Mouse (Mus musculus): ENCODE measurements around the gene Ccdc63. TPM values are rescaled to one million over a fixed set of nuclear protein-coding genes. Genes with fewer than 3 reads are reported as not detected.

Gene Ccdc63
- total RNA-seq, 1 experiment from 2014 or later, result 0.20 TPM

DNA sequence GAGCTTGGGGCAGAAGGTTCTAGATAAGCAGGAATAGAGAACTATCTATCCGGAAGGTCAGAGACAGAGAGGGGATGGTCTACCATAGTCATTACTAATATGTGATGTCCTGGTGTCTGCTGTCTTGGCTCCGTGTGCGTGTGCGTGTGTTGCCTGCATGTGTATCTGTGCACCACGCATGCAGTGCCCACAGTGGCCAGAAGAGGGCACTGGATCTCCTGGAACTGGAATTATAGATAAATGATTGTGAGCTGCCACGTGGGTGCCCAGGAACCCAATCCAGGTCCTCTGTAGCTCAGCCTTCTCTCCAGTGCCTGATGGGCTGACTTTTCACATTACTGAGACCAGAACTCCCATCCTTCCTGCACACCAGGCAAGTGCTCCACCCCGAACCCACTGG lies 60.8 kb downstream of the Ccdc63 start:
- ATAC-seq (replicated peaks in 1 of 2; ENCODE audit: insufficient read depth in 1 of 2, low FRiP score in 2 of 2, low TSS enrichment in 1 of 2, low read depth in 1 of 2, poor library complexity in 2 of 2, severe bottlenecking in 2 of 2), result no peak

DNA sequence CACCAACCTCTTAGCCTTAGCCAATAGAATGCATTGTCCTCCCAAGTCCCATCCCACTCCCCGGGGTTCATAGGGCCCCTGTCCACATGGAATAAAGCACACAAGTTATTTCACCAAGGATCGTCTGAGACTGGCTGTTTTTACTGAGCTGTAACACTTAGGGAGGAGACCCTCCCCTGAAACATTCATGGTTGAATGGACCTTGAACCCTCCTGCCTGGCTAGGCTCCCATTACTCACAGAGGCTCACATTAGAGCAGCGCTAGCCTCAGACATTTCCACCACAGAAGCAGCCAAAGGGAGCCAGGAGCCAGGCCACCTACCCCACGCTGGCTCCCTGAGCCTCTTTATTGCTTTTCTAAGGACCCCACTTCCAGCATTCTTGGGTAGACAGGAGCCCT lies 63.4 kb downstream of the Ccdc63 start:
- ATAC-seq (replicated peaks in 1 of 2; ENCODE audit: insufficient read depth in 1 of 2, low FRiP score in 2 of 2, low TSS enrichment in 1 of 2, low read depth in 1 of 2, poor library complexity in 2 of 2, severe bottlenecking in 2 of 2), result no peak

DNA sequence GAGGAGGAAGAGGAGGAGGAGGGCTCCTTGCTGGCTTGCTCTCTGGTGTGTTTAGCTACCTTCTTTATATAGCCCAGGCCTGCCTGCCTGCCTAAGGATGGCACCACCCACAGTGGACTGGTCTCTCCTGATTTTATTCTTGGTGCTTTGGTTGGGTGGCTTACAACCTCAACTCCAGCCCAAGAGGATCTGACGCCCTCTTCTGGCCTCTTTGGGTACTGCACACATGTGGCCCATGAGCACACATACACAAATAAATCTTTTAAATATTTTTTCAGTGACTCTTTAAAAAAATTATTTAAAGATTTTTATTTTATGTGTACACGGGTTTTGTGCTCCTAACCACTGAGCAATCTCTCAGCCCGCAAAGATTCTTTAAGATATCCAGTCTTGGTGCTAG lies 64.9 kb downstream of the Ccdc63 start:
- ATAC-seq (replicated peaks in 1 of 2; ENCODE audit: insufficient read depth in 1 of 2, low FRiP score in 2 of 2, low TSS enrichment in 1 of 2, low read depth in 1 of 2, poor library complexity in 2 of 2, severe bottlenecking in 2 of 2), result no peak

DNA sequence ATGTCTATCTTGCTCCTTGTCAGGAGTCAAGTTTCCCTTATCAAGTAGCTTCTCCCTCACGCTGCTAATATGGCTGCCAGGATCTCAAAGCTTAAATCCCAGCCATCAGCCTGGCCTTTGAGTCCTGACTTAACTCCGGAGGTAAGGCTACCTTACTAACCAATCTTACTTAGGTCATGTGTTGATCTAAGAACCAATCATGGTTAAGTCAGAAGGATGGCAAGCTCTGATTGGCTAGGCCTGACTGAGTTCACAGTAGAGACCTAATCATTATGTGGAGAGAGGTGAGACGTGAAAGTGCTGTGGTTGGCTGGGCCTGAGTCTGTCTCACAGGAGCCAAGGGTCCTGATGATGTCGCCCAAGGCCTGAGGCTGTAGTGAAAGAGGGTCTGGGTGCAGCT lies 68.6 kb downstream of the Ccdc63 start:
- no peak for ATAC-seq (replicated peaks in 1 of 2; ENCODE audit: insufficient read depth in 1 of 2, low FRiP score in 2 of 2, low TSS enrichment in 1 of 2, low read depth in 1 of 2, poor library complexity in 2 of 2, severe bottlenecking in 2 of 2)

DNA sequence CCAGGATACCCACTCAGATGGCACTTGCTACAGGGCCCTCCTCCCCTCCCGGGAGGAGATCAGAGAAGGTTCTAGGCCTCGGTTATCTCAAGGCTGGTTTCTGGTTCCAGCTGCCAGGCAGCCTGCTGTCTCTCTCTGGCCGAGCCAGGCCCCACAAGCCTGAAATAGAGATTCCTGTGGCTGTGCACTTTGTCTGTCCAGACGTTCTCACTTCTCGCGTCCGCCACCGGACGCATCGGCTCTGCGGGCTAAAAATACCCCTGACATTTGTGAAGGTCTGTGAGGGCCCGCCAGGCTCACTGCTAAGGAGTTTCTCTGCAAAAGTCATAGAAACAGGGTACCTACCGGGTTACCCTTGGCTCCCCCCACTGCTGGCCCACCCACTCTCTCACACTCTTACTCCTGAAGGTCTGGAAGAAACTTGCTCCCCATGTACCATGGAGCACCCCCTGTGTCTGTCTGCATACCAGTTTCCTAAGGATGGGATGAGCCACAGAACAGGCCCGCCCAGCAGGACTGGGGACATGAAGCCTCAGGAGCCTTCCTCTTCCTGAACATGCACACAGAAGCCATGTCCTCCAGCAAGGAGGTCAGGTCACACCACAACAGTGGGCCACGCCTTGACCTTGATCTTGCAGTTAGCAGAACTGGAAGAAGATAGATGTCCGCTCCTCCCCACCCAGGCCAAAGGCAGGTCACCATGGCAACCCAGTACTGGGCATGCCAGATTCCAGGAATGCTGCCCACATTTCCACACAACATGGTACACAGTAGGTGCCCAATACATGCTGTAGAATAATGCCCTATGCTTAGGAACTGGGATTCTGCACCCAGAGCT lies 69.4 kb downstream of the Ccdc63 start:
- no peak for ATAC-seq (replicated peaks in 1 of 2; ENCODE audit: insufficient read depth in 1 of 2, low FRiP score in 2 of 2, low TSS enrichment in 1 of 2, low read depth in 1 of 2, poor library complexity in 2 of 2, severe bottlenecking in 2 of 2)

DNA sequence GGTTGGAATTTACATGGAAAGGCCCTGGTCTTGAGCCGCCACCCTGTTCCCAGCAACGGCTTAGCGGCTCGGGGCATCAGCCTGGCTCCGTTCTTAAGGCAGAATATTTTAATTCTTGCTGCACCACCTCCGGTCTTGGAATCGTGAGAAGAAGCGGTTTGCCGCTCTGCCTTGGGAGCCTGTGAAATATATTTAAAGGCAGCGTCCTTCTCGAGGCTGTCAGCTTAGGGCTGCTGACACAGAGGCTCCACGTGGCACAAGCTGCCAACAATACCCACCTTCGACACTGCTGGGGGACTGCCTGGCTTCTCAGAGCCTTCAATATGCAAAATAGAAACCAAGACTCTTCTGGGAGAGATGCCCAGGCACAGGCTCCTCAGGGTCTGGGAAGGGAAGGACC lies 72.1 kb downstream of the Ccdc63 start:
- no peak for ATAC-seq (replicated peaks in 1 of 2; ENCODE audit: insufficient read depth in 1 of 2, low FRiP score in 2 of 2, low TSS enrichment in 1 of 2, low read depth in 1 of 2, poor library complexity in 2 of 2, severe bottlenecking in 2 of 2)

DNA sequence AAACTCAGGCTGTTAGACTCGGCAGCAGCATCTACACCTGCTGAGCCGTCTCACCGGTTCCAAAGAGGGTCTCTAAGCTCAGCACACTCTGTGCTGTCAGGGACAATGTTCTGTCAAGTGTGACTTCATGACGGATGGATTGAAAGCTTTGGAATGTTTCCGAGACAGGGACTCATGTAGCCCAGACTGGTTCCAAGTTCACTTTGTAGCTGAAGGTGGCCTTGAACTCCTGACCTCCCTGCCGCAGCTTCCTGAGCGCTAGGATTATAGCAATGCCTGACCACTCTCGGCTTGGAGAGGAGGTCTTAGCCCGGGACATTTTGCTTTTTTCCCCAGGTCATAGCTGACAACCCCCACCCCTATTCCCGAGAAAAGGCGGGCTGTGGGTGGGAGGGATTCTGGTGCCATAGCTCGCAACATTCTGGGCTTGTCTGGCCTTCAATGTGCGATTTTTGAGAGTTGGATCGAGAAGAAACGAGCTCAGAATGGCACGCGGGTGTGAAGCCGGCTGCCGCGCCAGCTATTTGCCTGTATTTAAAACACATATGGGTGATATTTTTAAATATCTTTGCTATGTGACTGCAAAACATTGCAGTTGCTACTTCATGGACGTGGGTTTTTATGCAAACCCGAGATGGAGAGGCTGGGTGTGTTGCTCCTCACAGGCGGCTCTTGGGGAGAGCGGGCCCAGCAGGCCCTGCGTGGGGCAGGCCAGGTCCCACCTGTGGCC lies 77.3 kb downstream of the Ccdc63 start:
- ATAC-seq (replicated peaks in 1 of 2; ENCODE audit: insufficient read depth in 1 of 2, low FRiP score in 2 of 2, low TSS enrichment in 1 of 2, low read depth in 1 of 2, poor library complexity in 2 of 2, severe bottlenecking in 2 of 2), result no peak

DNA sequence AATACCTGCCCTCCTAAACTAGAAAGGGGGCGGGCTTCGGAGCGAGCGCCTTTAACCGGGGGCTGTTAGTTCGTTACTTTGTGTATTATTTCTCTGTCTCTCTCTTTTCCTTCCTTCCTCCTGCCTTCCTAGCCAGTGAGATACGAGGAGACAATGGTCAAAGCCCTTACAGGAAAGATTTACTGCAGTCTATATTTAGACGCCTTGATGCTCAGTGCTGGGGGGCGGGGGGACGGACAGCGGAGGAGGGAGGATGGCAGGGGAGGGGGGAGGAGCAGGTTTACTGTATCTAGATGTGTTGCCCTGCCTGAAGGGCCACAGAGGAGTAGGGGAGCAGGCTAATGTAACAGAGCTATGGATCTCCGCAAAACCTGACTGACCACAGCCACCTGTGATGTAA lies 78.1 kb downstream of the Ccdc63 start:
- no peak for ATAC-seq (replicated peaks in 1 of 2; ENCODE audit: insufficient read depth in 1 of 2, low FRiP score in 2 of 2, low TSS enrichment in 1 of 2, low read depth in 1 of 2, poor library complexity in 2 of 2, severe bottlenecking in 2 of 2)

DNA sequence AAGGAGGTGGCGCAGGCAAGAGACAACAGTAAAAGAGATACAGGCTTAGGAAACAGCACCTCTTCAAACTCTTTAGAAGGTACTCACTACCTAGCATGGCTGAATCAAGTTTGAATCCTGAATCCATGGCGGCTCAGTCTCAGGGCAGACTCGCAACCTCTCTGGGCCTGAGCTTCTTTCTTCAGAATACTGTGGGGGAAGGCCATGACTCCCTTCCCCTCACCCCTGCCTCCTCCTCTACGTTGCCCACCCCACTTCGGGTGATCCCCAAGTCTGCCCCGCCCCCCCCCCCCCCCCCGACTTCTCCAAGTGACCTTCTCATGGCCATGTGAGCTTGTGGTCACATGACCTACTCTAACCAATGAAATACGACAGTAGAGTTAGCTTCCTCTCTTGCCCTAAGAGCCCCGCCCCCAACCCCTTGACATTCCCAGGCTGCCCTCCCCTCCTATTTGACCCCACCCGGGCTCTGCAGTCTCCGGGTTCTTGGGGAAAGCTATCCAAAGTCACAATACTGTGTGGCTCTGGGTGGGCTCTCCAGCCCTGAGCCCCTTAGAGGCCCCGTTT lies 79.8 kb downstream of the Ccdc63 start:
- ATAC-seq (replicated peaks in 1 of 2; ENCODE audit: insufficient read depth in 1 of 2, low FRiP score in 2 of 2, low TSS enrichment in 1 of 2, low read depth in 1 of 2, poor library complexity in 2 of 2, severe bottlenecking in 2 of 2), result no peak

DNA sequence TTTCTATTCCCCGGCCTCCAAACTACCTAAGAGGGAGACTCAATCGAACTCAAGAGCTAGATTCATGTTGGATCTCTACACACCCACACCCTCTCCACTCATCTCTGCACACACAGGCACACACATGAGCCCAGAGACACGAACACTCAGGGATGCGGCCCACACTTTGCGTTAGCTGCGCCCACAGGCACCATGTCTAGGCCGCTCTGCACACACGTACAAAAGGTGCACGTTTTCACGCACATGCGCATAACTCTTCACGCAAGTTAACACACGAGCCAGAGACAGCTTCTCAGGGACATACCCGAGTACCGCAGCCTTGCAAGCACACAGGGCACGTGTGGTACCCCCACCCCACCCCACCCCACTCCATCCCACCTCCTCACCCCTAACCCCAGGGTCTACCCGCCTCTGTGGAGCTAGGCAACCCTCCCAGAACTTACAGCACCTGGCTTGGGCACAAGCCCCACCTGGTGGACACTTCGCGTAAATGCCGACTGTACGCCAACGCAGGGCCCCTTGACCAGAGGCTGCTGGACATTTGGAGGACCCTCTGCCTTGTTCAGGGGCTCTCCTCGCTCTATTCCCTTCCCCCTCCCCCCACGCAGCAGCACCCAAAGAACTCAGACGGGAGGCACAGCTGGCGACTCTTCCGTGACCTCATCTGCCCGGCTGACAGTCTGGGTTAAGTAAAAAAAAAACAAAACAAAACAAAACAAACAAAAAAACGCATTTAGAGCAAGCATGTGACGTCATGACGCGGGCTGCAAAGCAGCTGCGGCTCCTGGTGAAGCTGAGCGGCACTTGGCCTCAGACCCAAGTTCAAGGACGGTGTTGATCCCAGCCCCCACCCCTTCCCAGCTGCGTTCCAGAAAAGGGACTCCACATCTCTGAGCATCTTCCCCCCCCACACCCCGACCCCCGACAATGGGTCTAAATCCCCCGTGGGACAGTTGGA lies 81.3 kb downstream of the Ccdc63 start:
- peak; percentile 49 to 50; a peak in 2 of 4 replicates for ATAC-seq (replicated peaks in 1 of 2; ENCODE audit: insufficient read depth in 1 of 2, low FRiP score in 2 of 2, low TSS enrichment in 1 of 2, low read depth in 1 of 2, poor library complexity in 2 of 2, severe bottlenecking in 2 of 2)

Other genes with a start within 250 kb of the Ccdc63 start
- not detected in 2 replicates for gene Cux2, start 90.7 kb downstream of the Ccdc63 start, total RNA-seq (2017)
- 3.9 TPM in 1 of 2 replicates, not detected in the other for gene Myl2, start 39.9 kb downstream of the Ccdc63 start, total RNA-seq (2017)
- 202 and 213 TPM in 2 replicates for gene Ppp1cc, start 17.5 kb upstream of the Ccdc63 start, total RNA-seq (2017)
- 9.6 and 26.1 TPM in 2 replicates for gene Hvcn1, start 66.0 kb upstream of the Ccdc63 start, total RNA-seq (2017)
- gene Tctn1, start 123.6 kb upstream of the Ccdc63 start, total RNA-seq (2017), result 7.1 and 12.2 TPM in 2 replicates
- 18.0 and 20.8 TPM in 2 replicates for gene Pptc7, start 143.5 kb upstream of the Ccdc63 start, total RNA-seq (2017)
- gene Rad9b, start 213.4 kb upstream of the Ccdc63 start, total RNA-seq (2017), result 14.4 and 24.3 TPM in 2 replicates
- 57.3 and 63.2 TPM in 2 replicates for gene Vps29, start 213.5 kb upstream of the Ccdc63 start, total RNA-seq (2017)
- 36.6 and 50.0 TPM in 2 replicates for gene Gpn3, start 231.1 kb upstream of the Ccdc63 start, total RNA-seq (2017)
- gene Fam216a, start 231.5 kb upstream of the Ccdc63 start, total RNA-seq (2017), result 45.0 and 52.0 TPM in 2 replicates